Mouse (Mus musculus): Measurements from ENCODE around the gene Pgbd5.

DNA sequence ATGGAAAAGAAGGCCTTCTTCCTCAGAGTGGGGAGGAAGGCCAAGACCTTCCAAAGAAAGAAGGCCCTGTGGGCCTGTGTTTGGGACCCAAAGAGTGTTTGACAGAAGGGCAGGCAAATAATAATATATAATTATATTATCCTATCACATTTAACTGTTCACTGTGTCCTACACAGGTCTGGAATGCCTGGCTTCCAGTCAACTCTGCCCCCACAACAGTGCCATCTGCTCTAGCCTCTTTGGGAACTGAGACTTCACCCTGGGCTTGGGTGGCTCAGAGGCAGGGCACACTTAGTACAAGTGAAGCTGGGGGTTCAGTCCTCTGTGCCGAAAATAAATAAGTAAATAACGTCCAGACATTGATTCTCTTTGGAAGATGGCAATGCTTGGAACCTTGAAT is 43.3 kb upstream of the Pgbd5 start:
- no peak for TF ChIP-seq USF1 (IDR thresholded peaks at IDR 0.05; ENCODE audit: low read depth)
- no peak for TF ChIP-seq CTCF (IDR thresholded peaks at IDR 0.05; ENCODE audit: control insufficient read depth, insufficient read depth, insufficient read length)
- no peak for TF ChIP-seq CEBPB (IDR thresholded peaks at IDR 0.05; ENCODE audit: low read depth)
- no peak for TF ChIP-seq MAX (IDR thresholded peaks at IDR 0.05)
